Mouse (Mus musculus) cerebellum, adult 9-10 months (tissue): ENCODE data around the gene Sirpb1a.
"Not testable (repeated sequence)": the region's sequence is repeated elsewhere in the genome, so short reads cannot be mapped to it uniquely, and the experiment has no call there.

ENCODE experiments used
- DNase-seq: peaks from one replicate; pipeline ENCODE4 v3.0.0; 2022

Gene Sirpb1a

DNA sequence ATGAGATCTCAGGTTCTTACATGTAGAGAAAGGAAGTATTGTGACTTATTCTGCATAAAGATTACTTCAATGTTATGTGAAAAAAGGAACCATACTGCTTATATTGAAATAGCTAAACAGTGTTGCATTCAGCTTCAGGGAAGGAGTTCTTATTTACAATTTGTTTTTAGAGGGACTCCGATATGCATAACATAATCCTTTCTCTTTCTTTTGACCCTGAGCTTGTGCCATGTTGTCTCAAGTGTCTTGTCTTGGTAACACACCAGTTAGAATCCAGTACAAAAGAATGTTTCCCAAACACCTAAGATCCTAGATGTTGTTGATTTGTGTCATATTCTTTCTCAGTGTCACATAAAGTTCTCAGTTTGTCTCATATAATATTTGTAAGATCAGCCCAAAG is at the start of gene Sirpb1a:
Sirpb1a (minus strand) TSS at position 74 of the 400 bp plus-strand sequence.
- DNase-seq = not testable (repeated sequence)

- DNase-seq = not testable (repeated sequence)
These were observed 48.5 kb upstream of the Sirpb1a start for GRCm38 (mm10) chr3:15474831-15475230.

- not testable (repeated sequence) for DNase-seq
These were observed 43.8 kb upstream of the Sirpb1a start for GRCm38 (mm10) chr3:15470158-15470557.

DNA sequence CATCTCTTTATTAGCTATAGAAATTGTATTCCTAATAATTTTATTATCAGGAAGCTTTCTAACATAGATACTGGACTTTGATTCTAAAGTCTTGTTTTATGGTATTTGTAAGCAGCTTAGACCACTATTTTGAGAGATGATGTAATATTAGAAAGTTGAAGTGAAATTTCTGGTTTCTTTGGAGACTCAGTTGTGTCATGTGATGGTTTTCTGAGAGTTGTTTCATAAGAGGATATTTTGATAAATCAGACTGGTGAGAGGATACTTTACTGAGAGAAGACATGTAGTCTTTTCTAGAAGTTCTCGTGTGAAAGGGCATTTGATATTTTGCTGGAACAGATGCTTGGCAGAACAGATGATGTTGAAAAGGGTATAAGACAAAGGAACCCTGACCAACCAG is 17.6 kb upstream of the Sirpb1a start:
- DNase-seq = not testable (repeated sequence)

GRCm38 (mm10) chr3:15439844-15440243 is 13.5 kb upstream of the Sirpb1a start:
- not testable (repeated sequence) for DNase-seq

GRCm38 (mm10) chr3:15427917-15428316 is 1.6 kb upstream of the Sirpb1a start:
- no peak for DNase-seq

DNA sequence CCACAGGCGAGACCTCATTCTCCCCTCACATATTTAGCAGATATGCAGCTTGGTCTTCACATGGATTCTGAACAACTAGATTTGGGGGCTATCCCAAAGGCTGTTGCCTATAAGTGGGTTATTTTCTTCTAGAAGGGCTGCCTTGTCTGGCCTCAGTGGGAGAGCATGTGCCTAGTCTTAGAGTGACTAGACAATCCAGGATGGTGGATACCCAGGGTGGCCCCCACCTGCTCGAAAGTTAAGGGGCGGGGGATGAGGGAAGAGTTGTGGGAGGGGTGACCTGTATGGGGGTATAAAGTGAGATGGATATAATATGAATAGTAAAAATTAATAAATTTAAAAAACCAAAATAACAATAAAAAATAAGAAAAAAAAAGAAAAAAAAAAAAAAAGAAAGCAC is 70.6 kb downstream of the Sirpb1a start:
- not testable (repeated sequence) for DNase-seq

DNA sequence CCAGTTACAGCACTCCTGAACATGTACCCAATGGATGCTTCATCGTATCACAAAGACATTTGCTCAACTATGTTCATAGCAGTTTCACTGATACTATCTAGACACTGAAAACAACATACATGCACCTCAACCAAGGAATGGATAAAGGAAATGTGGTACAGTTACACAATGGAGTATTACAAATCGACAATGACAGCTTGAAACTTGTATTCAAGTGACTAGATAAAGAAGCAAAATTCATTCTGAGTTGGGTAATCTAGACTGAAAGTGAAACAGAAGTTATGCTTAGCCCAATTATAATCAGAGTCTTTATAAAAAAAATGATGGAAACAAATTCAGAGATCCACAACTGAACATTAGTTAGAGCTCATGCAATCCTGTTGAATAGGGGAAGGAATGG is 76.0 kb downstream of the Sirpb1a start:
- not testable (repeated sequence) for DNase-seq

GRCm38 (mm10) chr3:15345606-15346005 is 80.7 kb downstream of the Sirpb1a start:
- not testable (repeated sequence) for DNase-seq

DNA sequence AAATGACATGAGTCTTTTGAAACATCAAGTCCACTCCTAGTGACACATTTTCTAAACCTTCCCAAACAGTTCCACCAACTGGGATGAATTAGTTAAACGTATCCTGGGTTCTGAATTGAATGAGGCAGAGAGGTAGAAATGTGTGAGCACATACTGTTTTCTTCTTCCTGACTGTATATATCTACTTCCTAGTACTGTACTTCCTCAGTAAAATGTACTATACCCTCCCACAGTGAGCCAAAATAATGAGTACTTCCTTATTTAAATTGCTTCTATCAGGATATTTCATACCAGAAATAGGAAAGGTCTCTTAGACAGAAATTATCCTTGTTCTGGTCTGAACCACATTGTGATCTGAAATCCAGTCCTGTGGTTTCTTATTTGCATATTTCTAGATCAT is 86.0 kb downstream of the Sirpb1a start:
- DNase-seq = no peak

GRCm38 (mm10) chr3:15334182-15334581 is 92.1 kb downstream of the Sirpb1a start:
- no peak for DNase-seq

- DNase-seq = no peak
These were observed 94.3 kb downstream of the Sirpb1a start, which contains the start of gene Gm9733 for GRCm38 (mm10) chr3:15332063-15332462. Gm9733 (minus strand) TSS chr3:15332302.

DNA sequence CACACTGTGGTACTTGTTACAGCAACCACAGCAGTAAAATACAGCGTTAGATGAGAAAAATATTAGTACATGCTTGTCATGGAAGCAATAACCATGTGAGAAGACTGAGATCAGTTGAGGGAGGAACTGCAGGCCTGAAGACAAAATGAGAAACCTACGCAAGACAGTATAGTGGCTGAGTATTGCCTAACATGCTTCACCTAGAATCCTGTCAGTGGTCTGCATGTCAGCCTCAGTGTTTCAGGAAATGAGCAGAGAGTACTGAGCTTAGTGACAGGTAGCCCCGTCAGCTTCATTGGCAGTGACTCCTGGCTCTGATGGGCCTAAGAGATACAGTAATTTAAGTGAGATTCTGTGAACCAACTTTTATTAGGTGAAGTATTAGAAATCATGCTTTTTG is 94.8 kb downstream of the Sirpb1a start:
- DNase-seq = no peak

DNA sequence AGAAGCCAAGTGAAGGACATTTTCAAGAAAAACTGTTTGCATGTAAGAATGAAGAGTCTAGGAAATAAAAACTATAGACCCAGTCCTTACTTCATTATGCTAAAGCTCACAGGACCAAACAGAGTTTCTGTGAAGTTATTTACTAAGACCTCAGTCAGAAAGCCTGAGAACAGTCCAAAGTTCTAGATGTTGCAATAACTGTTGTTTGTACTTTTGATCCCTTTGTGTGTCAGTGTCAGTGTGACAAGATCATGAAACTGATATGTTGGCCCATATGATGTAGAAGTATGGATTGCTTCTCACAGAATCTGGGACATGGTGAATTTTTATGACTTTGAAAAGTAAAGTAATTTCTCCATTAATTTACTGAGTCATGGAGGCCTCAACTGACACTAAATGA is 96.8 kb downstream of the Sirpb1a start:
- DNase-seq = no peak
